Mouse (Mus musculus) heart, embryonic 16.5 days (tissue): ENCODE data around the gene Sfxn5. TPM values are rescaled to one million over a fixed set of nuclear protein-coding genes. Genes with fewer than 3 reads are reported as not detected.

Experiments
- ATAC-seq: fragments of 200-750 bp; cut with Nextera tagmentation; replicated peaks from 2 replicates; pipeline ENCODE4 v1.8.0; 2017; ENCODE audit warnings: moderate number of reproducible peaks; ENCODE audit not compliant: insufficient read depth, low FRiP score; ENCODE audit errors: extremely low read depth
- H3K27ac ChIP-seq: fragments of 300-500 bp; sonication (generic); 2 replicates; pipeline ENCODE4 v1.5.1; 2014; ENCODE audit warnings: mild to moderate bottlenecking, low read length, control low read depth, moderate library complexity
- H3K27me3 ChIP-seq: fragments of 300-500 bp; sonication (generic); 2 replicates; pipeline ENCODE4 v1.6.1; 2014; ENCODE audit warnings: low read length, mixed read lengths; ENCODE audit not compliant: control insufficient read depth, insufficient read depth
- H3K36me3 ChIP-seq: fragments of 300-500 bp; sonication (generic); 2 replicates; pipeline ENCODE4 v1.6.1; 2014; ENCODE audit not compliant: control insufficient read depth, insufficient read depth
- H3K4me1 ChIP-seq: fragments of 300-500 bp; sonication (generic); 2 replicates; pipeline ENCODE4 v1.6.1; 2014; ENCODE audit warnings: low read length, mixed read lengths; ENCODE audit not compliant: control insufficient read depth, insufficient read depth
- H3K4me2 ChIP-seq: fragments of 300-500 bp; sonication (generic); 2 replicates; pipeline ENCODE4 v1.6.1; 2014; ENCODE audit warnings: low read depth, mild to moderate bottlenecking, control low read depth, low read length
- H3K4me3 ChIP-seq: fragments of 300-500 bp; sonication (generic); 2 replicates; pipeline ENCODE4 v1.5.1; 2014; ENCODE audit warnings: mild to moderate bottlenecking, control low read depth, low read length
- H3K9ac ChIP-seq: fragments of 300-500 bp; sonication (generic); 2 replicates; pipeline ENCODE4 v1.6.1; 2014; ENCODE audit warnings: low read length, control low read depth
- H3K9me3 ChIP-seq: fragments of 300-500 bp; sonication (generic); replicated peaks from 2 replicates; pipeline ENCODE4 v1.6.1; 2016; ENCODE audit warnings: low read length; ENCODE audit not compliant: control insufficient read depth
- WGBS: fragments of 180-500 bp; shearing (Covaris S2); extraction: QIAGEN DNeasy Blood & Tissue Kit; methylation state at CpG from one replicate; pipeline ENCODE4 v1.1.7; 2014; 5-methylcytosine and 5-hydroxymethylcytosine counted together
- polyA plus RNA-seq: library from polyadenylated mRNA; unstranded; fragments of >200 nt; fragmentation: Nextera tagmentation; extraction: Ambion mirVana; gene quantifications from 2 replicates; pipeline ENCODE4 v1.2.1, GENCODE M21; 2015

Gene Sfxn5
- polyA plus RNA-seq, 1 experiment from 2014 or later: 4.9 TPM

GRCm38 (mm10) chr6:85332351-85332999 is 747 bp downstream of the Sfxn5 start:
- Histone ChIP-seq H3K9me3 (no peaks in the 10 kb centered on the region), H3K27me3 (no peaks in the 10 kb centered on the region; the same call in 1 of the 2 replicates), H3K4me3 (peak overlapping the region; percentile 83), H3K9ac (peak overlapping the region; percentile 83), H3K27ac (peak overlapping the region; percentile 16; the same call in 1 of the 2 replicates), H3K4me2 (peak overlapping the region; percentile 99), H3K4me1 (peaks cover 7% of the 10 kb centered on the region), H3K36me3 (peaks cover 13% of the 10 kb centered on the region)
- peak; percentile 19 for ATAC-seq
- under 1% methylated on average over 41 of the region's 41 CpGs for WGBS

DNA sequence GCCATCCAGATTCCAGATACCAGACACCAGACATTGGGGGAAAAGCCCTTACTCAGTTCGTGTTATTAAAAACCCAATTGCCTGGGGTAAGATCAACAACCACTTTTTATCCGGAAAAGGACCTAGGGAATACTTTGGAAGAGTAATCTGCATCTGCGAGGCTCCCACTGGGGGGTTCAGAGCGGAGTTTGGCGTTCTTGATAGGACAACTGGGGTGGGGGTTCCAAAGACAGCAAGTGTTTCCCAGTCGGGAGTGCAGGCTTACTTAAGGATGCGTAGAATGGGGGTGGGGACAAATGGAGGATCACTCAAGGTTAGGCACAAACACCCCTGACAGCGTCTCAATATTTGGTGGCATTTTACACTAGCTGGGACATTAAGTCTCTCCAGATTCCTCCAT is 1.5 kb downstream of the Sfxn5 start:
- WGBS: 21% methylated on average over 8 of the region's 8 CpGs
- Histone ChIP-seq H3K9me3 (no peaks in the 10 kb centered on the region), H3K27me3 (no peaks in the 10 kb centered on the region; the same call in 1 of the 2 replicates), H3K4me3 (no peak overlapping the region), H3K4me1 (peaks cover 7% of the 10 kb centered on the region), H3K36me3 (peaks cover 6% of the 10 kb centered on the region), H3K4me2 (peak overlapping the region; percentile 99), H3K9ac (no peak overlapping the region), H3K27ac (no peak overlapping the region)
- no peak for ATAC-seq

GRCm38 (mm10) chr6:85331221-85331735 is 1.9 kb downstream of the Sfxn5 start:
- H3K27ac ChIP-seq: no peak overlapping the region
- no peaks in the 10 kb centered on the region for H3K9me3 ChIP-seq
- no peaks in the 10 kb centered on the region; the same call in 1 of the 2 replicates for H3K27me3 ChIP-seq
- WGBS: 33% methylated on average over 6 of the region's 6 CpGs
- no peak overlapping the region for H3K4me2 ChIP-seq
- peaks cover 7% of the 10 kb centered on the region for H3K4me1 ChIP-seq
- H3K36me3 ChIP-seq: peaks cover 3% of the 10 kb centered on the region; the same call in 1 of the 2 replicates
- no peak overlapping the region for H3K4me3 ChIP-seq
- H3K9ac ChIP-seq: no peak overlapping the region
- no peak for ATAC-seq

GRCm38 (mm10) chr6:85329666-85330185 is 3.5 kb downstream of the Sfxn5 start:
- 93% methylated on average over 4 of the region's 4 CpGs for WGBS
- no peaks in the 10 kb centered on the region; the same call in 1 of the 2 replicates for H3K27me3 ChIP-seq
- no peak overlapping the region for H3K4me2 ChIP-seq
- no peak overlapping the region for H3K27ac ChIP-seq
- H3K36me3 ChIP-seq: no peaks in the 10 kb centered on the region
- no peak overlapping the region for H3K4me3 ChIP-seq
- no peak for ATAC-seq
- H3K4me1 ChIP-seq: peaks cover 7% of the 10 kb centered on the region
- H3K9ac ChIP-seq: no peak overlapping the region
- H3K9me3 ChIP-seq: no peaks in the 10 kb centered on the region

DNA sequence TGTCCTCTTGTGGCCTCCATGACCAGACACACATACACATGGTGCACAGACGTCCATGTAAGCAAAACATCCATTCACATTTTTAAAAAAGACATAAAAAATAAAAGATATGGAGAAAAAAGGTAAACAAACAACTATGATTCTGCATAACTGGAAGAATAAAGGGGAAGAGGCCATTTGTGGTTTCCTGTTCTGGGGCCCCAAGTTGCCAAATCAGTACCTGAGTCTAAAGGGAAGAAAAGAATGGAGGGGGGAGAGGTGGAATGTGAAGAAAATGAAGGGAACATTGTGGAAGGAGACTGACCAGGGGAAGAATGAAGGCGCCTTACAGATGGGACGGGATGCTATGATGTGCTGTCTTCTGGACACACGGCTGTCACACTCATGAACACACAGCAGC is 6.7 kb downstream of the Sfxn5 start:
- 78% methylated on average over 4 of the region's 4 CpGs for WGBS
- H3K9ac ChIP-seq: no peak overlapping the region
- H3K4me1 ChIP-seq: peaks cover under 1% of the 10 kb centered on the region; the same call in 1 of the 2 replicates
- H3K9me3 ChIP-seq: no peaks in the 10 kb centered on the region
- ATAC-seq: no peak
- no peak overlapping the region for H3K4me2 ChIP-seq
- H3K4me3 ChIP-seq: no peak overlapping the region
- H3K27ac ChIP-seq: no peak overlapping the region
- H3K27me3 ChIP-seq: no peaks in the 10 kb centered on the region; the same call in 1 of the 2 replicates
- no peaks in the 10 kb centered on the region for H3K36me3 ChIP-seq

DNA sequence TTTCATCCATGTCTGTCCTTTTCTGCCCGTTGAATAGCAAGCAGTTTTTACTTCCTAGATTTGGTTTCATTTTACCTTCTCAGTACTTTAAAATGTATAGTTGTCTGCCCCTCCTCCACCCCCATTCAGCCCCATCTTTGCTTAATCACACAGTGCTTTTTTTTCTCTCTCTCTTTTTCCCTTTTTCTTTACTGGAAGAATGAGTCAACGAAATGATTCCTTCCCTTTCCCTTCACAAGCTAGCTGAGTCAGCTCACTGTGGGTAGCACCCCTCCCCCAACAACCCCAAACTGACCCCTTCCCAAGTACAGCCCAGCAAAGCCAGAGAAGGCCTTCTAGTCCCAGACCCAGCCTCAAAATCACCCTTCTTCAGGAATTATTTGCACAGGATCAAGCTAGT is 8.1 kb downstream of the Sfxn5 start:
- WGBS: 40% methylated on average over 2 of the region's 2 CpGs
- H3K27ac ChIP-seq: no peak overlapping the region
- no peaks in the 10 kb centered on the region for H3K4me1 ChIP-seq
- H3K4me2 ChIP-seq: no peak overlapping the region
- no peak for ATAC-seq
- H3K4me3 ChIP-seq: no peak overlapping the region
- no peaks in the 10 kb centered on the region for H3K36me3 ChIP-seq
- no peaks in the 10 kb centered on the region for H3K9me3 ChIP-seq
- H3K27me3 ChIP-seq: no peaks in the 10 kb centered on the region
- H3K9ac ChIP-seq: no peak overlapping the region

GRCm38 (mm10) chr6:85320445-85320866 is 12.8 kb downstream of the Sfxn5 start:
- Histone ChIP-seq H3K9ac (no peak overlapping the region), H3K27ac (no peak overlapping the region), H3K4me3 (no peak overlapping the region), H3K36me3 (no peaks in the 10 kb centered on the region), H3K4me2 (no peak overlapping the region), H3K27me3 (no peaks in the 10 kb centered on the region), H3K9me3 (no peaks in the 10 kb centered on the region), H3K4me1 (no peaks in the 10 kb centered on the region)
- ATAC-seq: no peak
- WGBS: 84% methylated on average over 6 of the region's 6 CpGs

GRCm38 (mm10) chr6:85316211-85316610 is 17.0 kb downstream of the Sfxn5 start:
- WGBS: 86% methylated on average over 2 of the region's 2 CpGs
- Histone ChIP-seq H3K27ac (no peak overlapping the region), H3K4me2 (no peak overlapping the region), H3K4me1 (no peaks in the 10 kb centered on the region), H3K36me3 (no peaks in the 10 kb centered on the region), H3K4me3 (no peak overlapping the region), H3K9ac (no peak overlapping the region), H3K27me3 (no peaks in the 10 kb centered on the region), H3K9me3 (no peaks in the 10 kb centered on the region)
- no peak for ATAC-seq

GRCm38 (mm10) chr6:85314064-85314798 is 19.0 kb downstream of the Sfxn5 start:
- no peak overlapping the region for H3K4me3 ChIP-seq
- H3K4me1 ChIP-seq: no peaks in the 10 kb centered on the region
- no peaks in the 10 kb centered on the region for H3K9me3 ChIP-seq
- no peak overlapping the region for H3K9ac ChIP-seq
- no peaks in the 10 kb centered on the region for H3K36me3 ChIP-seq
- 58% methylated on average over 9 of the region's 9 CpGs for WGBS
- no peak for ATAC-seq
- H3K4me2 ChIP-seq: no peak overlapping the region
- H3K27ac ChIP-seq: no peak overlapping the region
- H3K27me3 ChIP-seq: no peaks in the 10 kb centered on the region
